ENCODE assay signal across 9 mouse cellular contexts in genomic region chr12:108422495-108422857, GRCm38 (mm10). TPM values are rescaled to one million over a fixed set of nuclear protein-coding genes. Genes with fewer than 3 reads are reported as not detected.
DNase-seq lines count a peak whose midpoint lies in the region; ATAC-seq lines count a peak whose summit lies in the region.
"Had no signal": no experiment of that assay in that cellular context is flagged by ENCODE, and none has a peak within 500 bp of the region (broad histone marks: within the 10 kb centered on the region; RNA-seq: fewer than 3 reads in every experiment).

No protein-coding gene starts in this region.

- H3K4me2 ChIP-seq in forebrain, embryonic 11.5 days (ENCODE audit: low read depth, low read length, severe bottlenecking): peak overlapping the region; percentile 67
- H3K4me2 ChIP-seq in hindbrain, embryonic 16.5 days (ENCODE audit: low read length): peak overlapping the region; percentile 83
- H3K4me2 ChIP-seq in liver, embryonic 13.5 days: peak overlapping the region; percentile 66
- H3K4me2 ChIP-seq in neural tube, embryonic 15.5 days: peak overlapping the region; percentile 79

- H3K4me3 ChIP-seq in forebrain, embryonic 11.5 days (ENCODE audit: low read depth, low read length): peak overlapping the region; percentile 80
- peak overlapping the region; percentile 76 for H3K4me3 ChIP-seq in hindbrain, embryonic 16.5 days (ENCODE audit: low read length)
- H3K4me3 ChIP-seq in liver, embryonic 13.5 days (replicated peaks): peak overlapping the region; percentile 59
- peak overlapping the region; percentile 66 for H3K4me3 ChIP-seq in neural tube, embryonic 15.5 days (replicated peaks)

- peak; percentile 97 for DNase-seq in heart, adult 11 months
- no peak for DNase-seq in heart, adult 8-10 months (ENCODE audit: low spot score)
- peak; percentile 67 for DNase-seq in ZHBTc4 (ENCODE audit: low read depth, low spot score)
- DNase-seq in forebrain, embryonic 11.5 days (ENCODE audit: low spot score): no peak
- DNase-seq in liver, embryonic 13.5 days: no peak
- no peak for DNase-seq in natural killer cell, adult 2 months (ENCODE audit: low spot score in 2 of 2)

- WGBS in forebrain, embryonic 11.5 days: 3% methylated on average over 13 of the region's 14 CpGs
- WGBS in hindbrain, embryonic 16.5 days: under 1% methylated on average over 11 of the region's 14 CpGs
- 3% methylated on average over 12 of the region's 14 CpGs for WGBS in liver, embryonic 13.5 days (ENCODE audit: insufficient replicate concordance)
- WGBS in neural tube, embryonic 15.5 days: under 1% methylated on average over 14 of the region's 14 CpGs

- ATAC-seq in forebrain, embryonic 11.5 days (replicated peaks; ENCODE audit: low FRiP score): peak; percentile 64; the same call in 1 of the 2 replicates
- peak; percentile 68 for ATAC-seq in hindbrain, embryonic 16.5 days
- ATAC-seq in liver, embryonic 13.5 days (ENCODE audit: low read depth): peak; percentile 23; the same call in 1 of the 2 replicates
- peak; percentile 65 for ATAC-seq in neural tube, embryonic 15.5 days (ENCODE audit: low FRiP score)

- peak overlapping the region; percentile 92 for H3K9ac ChIP-seq in forebrain, embryonic 11.5 days (ENCODE audit: low read length)
- peak overlapping the region; percentile 92 for H3K9ac ChIP-seq in hindbrain, embryonic 16.5 days (ENCODE audit: low read depth, low read length)
- H3K9ac ChIP-seq in liver, embryonic 13.5 days: no peak overlapping the region
- peak overlapping the region; percentile 82 for H3K9ac ChIP-seq in neural tube, embryonic 15.5 days (replicated peaks)

- no peaks in the 10 kb centered on the region for H3K9me3 ChIP-seq in forebrain, embryonic 11.5 days (ENCODE audit: control insufficient read depth, low read length)
- no peaks in the 10 kb centered on the region for H3K9me3 ChIP-seq in hindbrain, embryonic 16.5 days (ENCODE audit: control insufficient read depth, low read length)
- no peaks in the 10 kb centered on the region for H3K9me3 ChIP-seq in liver, embryonic 13.5 days (replicated peaks)
- no peaks in the 10 kb centered on the region for H3K9me3 ChIP-seq in neural tube, embryonic 15.5 days (replicated peaks)

- H3K27ac ChIP-seq in forebrain, embryonic 11.5 days (ENCODE audit: low read depth, low read length): 0 out of 2 replicates have a peak overlapping the region, but pooled peaks have one; percentile 91
- peak overlapping the region; percentile 91 for H3K27ac ChIP-seq in hindbrain, embryonic 16.5 days (ENCODE audit: low read depth, low read length)
- no peak overlapping the region for H3K27ac ChIP-seq in liver, embryonic 13.5 days
- H3K27ac ChIP-seq in neural tube, embryonic 15.5 days (replicated peaks): peak overlapping the region; percentile 90
- H3K27ac ChIP-seq: macrophage had no signal

- no peaks in the 10 kb centered on the region for H3K36me3 ChIP-seq in forebrain, embryonic 11.5 days (ENCODE audit: control insufficient read depth, insufficient read depth, low read length)
- H3K36me3 ChIP-seq in hindbrain, embryonic 16.5 days (ENCODE audit: control insufficient read depth, insufficient read depth, low read length): no peaks in the 10 kb centered on the region
- no peaks in the 10 kb centered on the region for H3K36me3 ChIP-seq in liver, embryonic 13.5 days
- no peaks in the 10 kb centered on the region for H3K36me3 ChIP-seq in neural tube, embryonic 15.5 days

- H3K4me1 ChIP-seq in forebrain, embryonic 11.5 days (replicated peaks; ENCODE audit: control insufficient read depth, insufficient read depth, low read length): peaks cover 17% of the 10 kb centered on the region; the same call in 1 of the 2 replicates
- peaks cover 23% of the 10 kb centered on the region for H3K4me1 ChIP-seq in hindbrain, embryonic 16.5 days (ENCODE audit: control insufficient read depth, insufficient read depth, low read depth, low read length)
- peaks cover 9% of the 10 kb centered on the region; the same call in 1 of the 2 replicates for H3K4me1 ChIP-seq in liver, embryonic 13.5 days (replicated peaks)
- H3K4me1 ChIP-seq in neural tube, embryonic 15.5 days: peaks cover 32% of the 10 kb centered on the region

- no peaks in the 10 kb centered on the region for H3K27me3 ChIP-seq in forebrain, embryonic 11.5 days (ENCODE audit: control insufficient read depth, insufficient read depth, low read length)
- no peaks in the 10 kb centered on the region for H3K27me3 ChIP-seq in hindbrain, embryonic 16.5 days (replicated peaks; ENCODE audit: control insufficient read depth, insufficient read depth, low read length)
- H3K27me3 ChIP-seq in liver, embryonic 13.5 days: peaks cover 59% of the 10 kb centered on the region
- H3K27me3 ChIP-seq in neural tube, embryonic 15.5 days (replicated peaks): no peaks in the 10 kb centered on the region

RNA-seq across cellular contexts. Expression of gene Eml1, which starts 51.7 kb away (rescaled TPM):
- total RNA-seq in heart, adult 8-10 months (2022): 10 to 100 TPM; 65.1 to 92.0 (median 80.7) TPM
- polyA plus RNA-seq in forebrain, embryonic 11.5 days (2014; fragmentation: Nextera tagmentation; extraction: Ambion mirVana): 90.3 and 92.5 TPM in 2 replicates
- polyA plus RNA-seq in hindbrain, embryonic 16.5 days (2015; fragmentation: Nextera tagmentation; extraction: Ambion mirVana): 59.3 and 62.3 TPM in 2 replicates
- polyA plus RNA-seq in liver, embryonic 13.5 days (2015; fragmentation: Nextera tagmentation; extraction: Ambion mirVana): 5.3 and 5.5 TPM in 2 replicates
- polyA plus RNA-seq in neural tube, embryonic 15.5 days (2015; fragmentation: Nextera tagmentation; extraction: Ambion mirVana): 60.3 and 69.0 TPM in 2 replicates
- polyA plus RNA-seq: macrophage had no signal

Comparison
In these comparisons a context has a peak if more than half of its experiments do, and no peak if none do; other contexts are left out.
1. DNase-seq: peak in heart, adult 11 months (single experiment) and ZHBTc4 (single experiment); none in heart, adult 8-10 months (single experiment), forebrain, embryonic 11.5 days (single experiment), liver, embryonic 13.5 days (single experiment) and natural killer cell, adult 2 months (0 of 2).
2. Peak in every context shown above with its lines, with median percentiles within 50 percentile points of each other: ATAC-seq, H3K4me2 ChIP-seq and H3K4me3 ChIP-seq.